Mouse (Mus musculus): Measurements from ENCODE around the gene Nfil3.

Gene Nfil3

GRCm38 (mm10) chr13:52942876-52943388 lies 37.9 kb downstream of the Nfil3 start:
- DNase-seq (ENCODE audit: low read depth, low spot score) = no peak

- no peak for DNase-seq (ENCODE audit: low read depth, low spot score)
Measured at GRCm38 (mm10) chr13:52940956-52941355, 39.9 kb downstream of the Nfil3 start.

GRCm38 (mm10) chr13:52930582-52930981 lies 50.3 kb downstream of the Nfil3 start:
- no peak for DNase-seq (ENCODE audit: low read depth, low spot score)

- DNase-seq (ENCODE audit: low read depth, low spot score) = peak; percentile 83
Measured at GRCm38 (mm10) chr13:52929209-52930171, 51.4 kb downstream of the Nfil3 start, which contains the start of gene Auh. Gene Auh, minus strand, starts transcription at chr13:52929681.

- DNase-seq (ENCODE audit: low read depth, low spot score) = no peak
Measured at GRCm38 (mm10) chr13:52928392-52928791, 52.5 kb downstream of the Nfil3 start.

- DNase-seq (ENCODE audit: low read depth, low spot score) = no peak
Measured at GRCm38 (mm10) chr13:52924457-52924856, 56.4 kb downstream of the Nfil3 start.

- no peak for DNase-seq (ENCODE audit: low read depth, low spot score)
Measured at GRCm38 (mm10) chr13:52921966-52922365, 58.9 kb downstream of the Nfil3 start.

- no peak for DNase-seq (ENCODE audit: low read depth, low spot score)
Measured at GRCm38 (mm10) chr13:52921065-52921825, 59.6 kb downstream of the Nfil3 start.

GRCm38 (mm10) chr13:52919790-52920352 lies 61.0 kb downstream of the Nfil3 start:
- no peak for DNase-seq (ENCODE audit: low read depth, low spot score)

- no peak for DNase-seq (ENCODE audit: low read depth, low spot score)
Measured at GRCm38 (mm10) chr13:52918333-52918732, 62.5 kb downstream of the Nfil3 start.

Data from forelimb bud, embryonic 11.5 days (tissue).